Mouse (Mus musculus): ENCODE measurements around the gene Gtf2f1.

Gene Gtf2f1

DNA sequence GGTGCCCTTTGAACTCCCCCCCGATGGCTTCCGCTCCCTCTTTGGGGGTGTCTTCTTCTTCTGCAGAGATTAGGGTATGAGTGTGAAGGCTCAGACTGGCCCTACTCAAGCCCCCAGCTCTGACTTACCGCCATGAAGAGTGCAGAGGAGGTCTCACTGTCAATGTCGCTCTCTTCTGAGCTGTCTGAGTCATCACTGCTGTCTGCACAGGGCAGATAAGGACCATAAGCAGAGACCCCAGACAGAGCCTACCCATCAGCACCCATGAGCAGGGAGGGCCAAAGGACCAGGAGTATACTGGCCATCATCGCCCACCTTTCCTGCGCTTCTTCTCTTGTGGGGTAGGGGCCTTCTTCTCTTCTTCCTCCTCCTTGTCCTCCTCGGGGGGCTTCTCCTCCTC, 7.1 kb downstream of the Gtf2f1 start:
- no peak for ATAC-seq (ENCODE audit: low TSS enrichment)

DNA sequence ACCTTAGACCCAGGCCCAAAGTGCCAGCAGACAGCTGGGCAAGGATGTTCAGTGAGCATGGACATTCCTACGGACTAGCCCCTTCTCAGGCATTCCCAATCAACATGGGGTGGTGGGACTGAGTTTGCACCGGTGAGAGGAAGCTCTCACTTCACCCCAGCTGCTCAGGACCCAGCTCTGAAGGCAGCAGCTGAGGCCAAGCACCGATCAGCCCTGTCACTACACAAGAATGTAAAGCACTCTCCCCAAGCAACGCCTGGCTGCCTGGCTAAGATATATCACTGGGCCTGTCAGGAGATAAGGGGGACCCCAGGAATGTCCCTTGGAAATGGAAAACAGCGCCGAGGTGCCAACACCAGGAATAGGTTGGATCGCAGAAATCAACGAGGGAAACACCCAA, 9.9 kb downstream of the Gtf2f1 start:
- ATAC-seq (ENCODE audit: low TSS enrichment), result no peak

DNA sequence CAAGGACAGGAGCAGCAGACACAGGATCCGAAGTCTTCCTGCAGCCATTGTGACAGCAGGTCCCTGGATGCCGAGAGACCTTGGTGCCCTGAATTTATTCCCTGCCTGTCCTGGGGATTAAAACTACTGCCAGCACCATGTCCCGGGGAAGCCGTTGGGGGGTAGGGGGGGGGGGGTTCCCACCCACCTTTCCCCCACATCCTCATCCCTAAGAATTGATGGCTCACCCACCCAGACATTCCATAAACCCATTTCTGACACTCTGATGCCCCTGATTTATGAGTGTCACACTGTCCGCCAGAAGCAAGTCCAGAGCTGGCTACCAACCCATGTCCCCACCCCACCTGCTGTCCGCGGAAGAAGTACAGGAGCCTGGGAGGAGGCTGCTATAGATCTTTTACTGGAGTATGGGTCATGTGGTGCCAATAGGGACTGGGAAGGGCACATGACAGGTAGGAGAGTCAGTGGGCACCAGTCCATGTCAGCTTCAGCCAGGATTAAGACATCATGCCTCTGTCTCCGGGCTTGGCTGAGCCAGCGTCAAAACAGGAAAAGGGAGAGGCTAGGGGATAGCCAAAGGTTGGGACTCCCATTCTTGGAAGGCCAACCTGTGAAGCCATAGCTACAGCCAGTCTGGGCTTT, 11.0 kb downstream of the Gtf2f1 start, which contains the start of gene Pspn:
TSS of gene Pspn (minus strand) at position 51 of the 642 bp plus-strand sequence.
- no peak for ATAC-seq (ENCODE audit: low TSS enrichment)

- no peak for ATAC-seq (ENCODE audit: low TSS enrichment)
Measured at GRCm38 (mm10) chr17:56999414-56999813, 11.7 kb downstream of the Gtf2f1 start.

- peak; percentile 92 for ATAC-seq (ENCODE audit: low TSS enrichment)
Measured at GRCm38 (mm10) chr17:56997029-56997667, 13.9 kb downstream of the Gtf2f1 start, which contains the start of gene Alkbh7. TSS of gene Alkbh7 (plus strand) at chr17:56997339.

DNA sequence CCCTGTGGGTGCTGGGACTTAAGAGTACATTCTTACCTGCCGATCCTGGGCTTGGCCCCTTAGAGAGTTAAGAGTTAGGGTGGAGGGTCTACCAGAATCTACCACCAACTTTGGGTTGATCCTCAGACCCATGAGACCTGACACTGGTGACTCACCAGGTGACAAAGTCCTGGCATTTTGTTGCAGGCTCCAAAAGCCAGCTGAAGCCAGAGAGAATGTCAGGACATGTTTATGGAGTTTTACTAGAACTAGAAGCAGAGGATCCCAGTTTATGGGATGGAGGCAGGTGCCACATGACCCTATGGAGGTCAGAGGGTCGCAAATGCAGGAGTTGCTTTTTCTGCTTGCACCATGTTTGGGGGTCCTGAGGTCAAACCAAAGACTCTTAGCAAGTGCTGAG, 14.6 kb downstream of the Gtf2f1 start:
- ATAC-seq (ENCODE audit: low TSS enrichment), result no peak

GRCm38 (mm10) chr17:56995046-56995445, 16.0 kb downstream of the Gtf2f1 start:
- ATAC-seq (ENCODE audit: low TSS enrichment), result no peak

DNA sequence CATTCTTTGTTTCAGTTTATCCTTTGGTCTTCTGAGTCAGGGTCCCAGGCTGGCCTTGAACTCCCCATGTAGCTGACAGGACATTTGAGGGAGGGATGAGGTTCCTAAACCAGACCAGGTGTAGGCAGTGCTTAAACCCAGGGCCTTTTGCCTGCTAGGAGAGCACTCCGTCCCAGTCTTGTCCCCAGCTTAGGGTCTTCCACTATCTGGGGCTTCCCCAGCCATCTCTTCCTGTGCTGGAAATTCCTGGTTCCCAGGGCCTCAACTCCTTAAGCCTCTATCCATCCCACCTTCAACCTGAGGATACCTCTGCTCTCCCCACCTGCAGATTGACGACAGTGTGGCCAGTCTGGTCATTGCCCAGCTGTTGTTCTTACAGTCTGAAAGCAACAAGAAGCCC, 20.1 kb downstream of the Gtf2f1 start:
- no peak for ATAC-seq (ENCODE audit: low TSS enrichment)

- peak; percentile 96 for ATAC-seq (ENCODE audit: low TSS enrichment)
Measured at GRCm38 (mm10) chr17:56990115-56990746, 20.9 kb downstream of the Gtf2f1 start, which contains the start of gene Clpp. TSS of gene Clpp (plus strand) at chr17:56990305.

DNA sequence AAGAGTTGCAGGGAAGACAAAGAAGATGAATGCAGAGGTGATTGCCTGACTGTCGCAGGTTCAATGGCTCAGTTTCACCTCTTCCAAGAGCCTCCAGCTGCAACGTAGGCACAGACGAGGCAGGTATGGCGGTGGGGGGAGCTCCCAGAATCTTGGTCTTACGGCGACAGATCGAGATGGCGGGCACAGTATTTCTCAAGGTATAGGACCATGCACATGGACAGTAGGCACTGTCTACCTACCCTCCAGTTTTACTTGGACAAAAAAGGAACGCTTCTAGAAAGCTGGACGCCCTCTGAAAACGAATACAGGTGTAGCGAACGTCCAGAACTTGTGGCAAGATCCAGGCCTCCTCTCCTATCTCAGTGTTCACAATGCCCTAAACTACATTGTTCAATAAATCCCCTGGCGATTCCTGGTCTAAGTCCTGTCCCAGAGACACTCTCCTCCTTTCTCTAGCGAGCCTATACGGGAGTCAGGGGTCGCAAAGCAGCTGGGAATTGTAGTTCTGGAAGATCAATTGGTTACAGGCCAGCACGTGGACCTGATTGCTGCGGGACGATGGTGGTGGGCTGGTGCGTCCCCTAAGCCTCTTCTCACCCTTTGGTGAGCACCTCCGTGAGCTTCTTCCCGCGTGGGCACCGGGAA, 21.5 kb downstream of the Gtf2f1 start:
- ATAC-seq (ENCODE audit: low TSS enrichment), result peak; percentile 90

DNA sequence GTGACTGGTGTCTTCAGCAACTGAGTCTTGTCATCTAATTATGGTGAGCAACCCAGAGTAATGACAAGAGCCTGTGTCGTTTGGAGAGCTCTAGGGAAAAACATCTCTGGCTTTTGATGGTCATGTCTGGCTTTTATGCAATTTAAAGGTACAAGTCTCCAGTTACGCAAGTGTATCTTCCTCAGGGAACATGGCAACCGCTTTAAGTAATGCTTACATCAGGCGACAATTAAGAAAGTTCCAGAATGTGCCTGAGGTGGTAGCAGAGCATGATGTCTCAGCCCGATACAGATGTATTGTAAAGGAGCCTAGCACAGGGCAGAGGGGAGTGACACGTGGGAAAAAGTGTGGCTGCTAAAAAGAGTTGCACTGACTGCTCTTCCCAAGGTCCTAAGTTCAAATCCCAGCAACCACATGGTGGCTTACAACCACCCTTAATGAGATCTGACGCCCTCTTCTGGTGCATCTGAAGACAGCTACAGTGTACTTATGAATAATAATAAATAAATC, 22.1 kb downstream of the Gtf2f1 start:
- ATAC-seq (ENCODE audit: low TSS enrichment), result no peak

DNA sequence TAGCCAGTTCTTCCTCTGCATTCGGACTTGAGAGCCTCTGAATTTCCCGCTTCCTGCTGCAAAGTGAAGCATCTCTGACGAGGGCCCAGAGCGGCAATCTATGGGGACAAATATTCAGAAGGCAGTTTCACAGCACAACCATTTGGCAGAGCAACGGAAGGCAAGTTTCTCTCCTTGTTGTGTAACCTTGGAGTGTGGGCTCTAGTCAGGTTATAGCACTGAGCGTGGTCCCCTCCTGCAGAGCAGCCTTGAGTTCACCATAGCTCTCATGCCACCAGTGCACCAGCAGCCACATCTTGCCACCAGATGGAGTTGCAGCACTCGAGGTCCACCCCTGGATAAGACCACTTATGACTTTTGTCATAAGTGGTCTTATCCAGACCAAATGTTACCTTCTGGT, 22.6 kb downstream of the Gtf2f1 start:
- ATAC-seq (ENCODE audit: low TSS enrichment), result no peak

DNA sequence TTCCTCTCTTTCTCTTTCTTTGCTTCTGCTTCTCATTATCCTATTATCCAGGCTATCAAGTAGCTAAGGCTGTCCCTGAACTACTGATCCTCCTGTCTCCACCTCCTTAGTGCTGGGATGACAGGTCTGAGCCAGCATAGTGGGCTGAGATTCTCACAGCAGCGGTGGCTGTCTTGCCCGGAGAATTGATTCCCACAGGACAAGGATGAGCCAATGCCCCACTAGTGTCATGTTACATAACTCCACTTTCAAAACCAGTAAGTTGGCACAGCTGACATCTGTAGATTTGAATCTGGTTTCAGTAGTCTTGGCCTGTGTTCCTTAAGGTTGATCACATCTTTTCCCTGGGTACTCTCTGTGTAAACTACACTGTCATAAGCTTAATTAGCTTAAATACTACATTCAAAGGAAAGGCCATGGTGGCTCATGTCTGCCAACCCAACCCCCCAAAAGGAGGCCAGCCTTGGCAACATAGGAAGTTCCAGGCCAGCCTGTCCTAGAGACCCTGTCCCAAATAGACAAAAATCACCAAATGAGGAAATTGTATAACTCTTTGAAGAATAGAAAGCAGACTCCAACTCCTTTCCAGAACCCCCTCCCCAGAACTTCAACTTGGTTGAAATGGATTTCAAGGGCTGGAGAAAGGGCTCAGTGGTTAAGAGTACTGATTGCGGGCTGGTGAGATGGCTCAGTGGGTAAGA, 24.8 kb downstream of the Gtf2f1 start:
- ATAC-seq (ENCODE audit: low TSS enrichment), result no peak

DNA sequence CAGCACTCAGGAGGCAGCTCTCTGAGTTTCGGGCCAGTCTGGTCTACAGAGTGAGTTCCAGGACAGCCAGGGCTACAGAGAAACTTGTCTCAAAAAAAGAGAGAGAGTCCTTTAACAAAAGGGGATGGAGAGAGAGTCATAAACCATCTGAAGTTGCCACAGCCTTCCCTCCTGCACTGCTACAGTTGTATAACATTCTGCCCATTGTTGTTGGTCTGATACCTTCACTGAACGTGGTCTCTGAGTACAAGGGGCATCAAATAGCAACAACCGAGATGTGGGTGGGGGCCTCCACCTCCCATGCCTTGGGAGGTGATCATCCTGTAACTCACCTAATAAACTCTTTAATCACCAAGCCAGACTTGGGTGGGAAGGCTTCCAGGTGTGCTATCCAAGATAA, 25.4 kb downstream of the Gtf2f1 start:
- ATAC-seq (ENCODE audit: low TSS enrichment), result no peak

GRCm38 (mm10) chr17:56984886-56985285, 26.2 kb downstream of the Gtf2f1 start:
- ATAC-seq (ENCODE audit: low TSS enrichment), result no peak

- no peak for ATAC-seq (ENCODE audit: low TSS enrichment)
Measured at GRCm38 (mm10) chr17:56982013-56982412, 29.1 kb downstream of the Gtf2f1 start, which contains the start of gene Acer1. TSS of gene Acer1 (minus strand) at chr17:56982126.

DNA sequence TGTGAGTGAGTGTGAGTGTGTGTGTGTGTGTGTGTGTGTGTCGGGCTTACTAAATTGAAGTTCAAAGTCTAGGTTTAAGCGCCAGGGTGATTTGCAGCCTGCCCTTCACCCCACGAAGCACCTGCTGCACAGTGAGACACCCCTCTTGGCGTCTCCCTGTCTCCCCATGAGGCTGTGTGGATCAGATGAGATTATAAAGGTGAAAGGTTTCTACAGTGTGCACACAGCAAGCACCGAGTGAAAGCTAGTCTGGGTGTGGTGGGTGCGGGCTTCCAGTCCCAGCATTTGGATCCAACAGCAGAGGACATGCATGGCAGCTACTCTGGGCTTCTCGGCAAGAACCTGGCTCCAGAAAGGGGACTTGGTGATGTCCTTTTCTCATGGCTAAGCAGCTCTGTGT, 30.0 kb downstream of the Gtf2f1 start:
- ATAC-seq (ENCODE audit: low TSS enrichment), result no peak

DNA sequence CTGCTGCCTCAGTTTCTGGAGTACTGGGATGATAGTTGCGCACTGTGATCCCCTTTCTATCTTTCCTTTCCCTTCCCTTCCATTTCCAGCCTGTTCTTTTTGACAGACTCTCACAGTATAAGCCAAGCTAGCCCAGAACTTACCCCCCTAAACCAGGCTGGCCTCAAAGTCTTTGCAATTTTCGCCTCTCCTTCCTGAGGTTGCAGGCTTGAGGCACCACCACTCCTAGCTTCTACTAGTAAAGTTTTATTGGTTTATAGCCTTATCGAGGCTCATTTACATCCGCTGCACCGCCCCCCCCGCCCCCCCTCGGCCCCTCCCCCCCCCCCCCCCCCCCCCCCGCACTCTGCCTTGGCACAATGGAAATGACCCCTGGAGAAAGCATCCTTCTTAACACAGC, 31.6 kb downstream of the Gtf2f1 start:
- no peak for ATAC-seq (ENCODE audit: low TSS enrichment)

DNA sequence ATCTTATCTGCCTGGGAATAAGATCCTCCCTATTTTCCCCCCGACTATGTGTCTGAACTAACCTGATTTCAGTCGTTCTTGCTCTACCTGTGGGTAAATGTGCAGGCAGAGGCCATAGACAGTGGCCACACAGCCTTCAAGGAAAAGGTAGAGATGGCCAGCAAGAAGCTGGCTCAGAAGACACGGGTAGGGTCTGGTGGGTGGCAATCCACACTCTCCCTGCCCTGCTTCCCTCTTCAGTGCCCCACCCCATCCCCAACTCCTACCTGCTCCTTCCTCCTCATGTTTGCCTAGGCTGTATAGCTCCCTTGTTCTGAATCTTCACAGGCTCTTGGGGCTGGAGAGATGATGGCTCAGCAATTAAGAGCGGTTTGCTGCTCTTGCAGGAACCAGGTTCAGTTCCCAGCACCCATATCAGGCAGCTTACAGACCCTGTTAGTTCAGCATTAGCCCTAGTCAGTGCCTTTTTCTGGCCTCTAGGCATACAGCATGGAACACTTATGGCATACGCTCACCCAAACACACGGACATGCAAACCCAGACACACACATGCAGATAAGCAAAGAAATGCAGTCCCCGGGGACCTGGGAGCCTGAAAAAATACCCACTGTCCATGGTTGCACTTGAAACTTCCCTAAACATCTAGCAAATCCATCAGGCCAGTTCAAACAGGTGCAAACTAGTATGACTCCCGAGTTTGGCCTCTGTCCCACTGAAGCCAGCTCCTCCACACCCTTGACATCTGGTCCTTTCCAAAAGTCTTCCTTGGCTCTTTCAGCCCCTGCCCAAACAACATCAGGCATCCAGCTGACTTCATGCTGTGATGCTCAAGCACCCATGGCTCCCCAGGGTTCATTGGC, 34.3 kb downstream of the Gtf2f1 start:
- no peak for ATAC-seq (ENCODE audit: low TSS enrichment)

GRCm38 (mm10) chr17:56975391-56975790, 35.7 kb downstream of the Gtf2f1 start:
- no peak for ATAC-seq (ENCODE audit: low TSS enrichment)
